Mouse (Mus musculus) neural tube, embryonic 15.5 days (tissue): Measurements from ENCODE around the gene Muc16. TPM values are rescaled to one million over a fixed set of nuclear protein-coding genes. Genes with fewer than 3 reads are reported as not detected.

Experiments used
- ATAC-seq: fragments of 200-750 bp; cut with Nextera tagmentation; 2 replicates; pipeline ENCODE4 v1.8.0; 2017; ENCODE audit warnings: mild to moderate bottlenecking, moderate TSS enrichment, moderate library complexity; ENCODE audit not compliant: low FRiP score
- H3K27ac ChIP-seq: fragments of 300-500 bp; sonication (generic); replicated peaks from 2 replicates; pipeline ENCODE4 v1.5.1; 2015; ENCODE audit warnings: mild to moderate bottlenecking, inconsistent platforms
- H3K27me3 ChIP-seq: fragments of 300-500 bp; sonication (generic); replicated peaks from 2 replicates; pipeline ENCODE4 v1.6.1; 2015; ENCODE audit warnings: inconsistent platforms
- H3K36me3 ChIP-seq: fragments of 300-500 bp; sonication (generic); 2 replicates; pipeline ENCODE4 v1.6.1; 2015; ENCODE audit warnings: inconsistent platforms
- H3K4me1 ChIP-seq: fragments of 300-500 bp; sonication (generic); 2 replicates; pipeline ENCODE4 v1.6.1; 2015; ENCODE audit warnings: inconsistent platforms
- H3K4me2 ChIP-seq: fragments of 300-500 bp; sonication (generic); 2 replicates; pipeline ENCODE4 v1.6.1; 2015; ENCODE audit warnings: inconsistent platforms, mild to moderate bottlenecking, moderate library complexity
- H3K4me3 ChIP-seq: fragments of 300-500 bp; sonication (generic); replicated peaks from 2 replicates; pipeline ENCODE4 v1.5.1; 2015; ENCODE audit warnings: mild to moderate bottlenecking, inconsistent platforms
- H3K9ac ChIP-seq: fragments of 300-500 bp; sonication (generic); replicated peaks from 2 replicates; pipeline ENCODE4 v1.6.1; 2015; ENCODE audit warnings: mild to moderate bottlenecking, inconsistent platforms
- H3K9me3 ChIP-seq: fragments of 300-500 bp; sonication (generic); replicated peaks from 2 replicates; pipeline ENCODE4 v1.6.1; 2016; ENCODE audit warnings: inconsistent platforms
- WGBS: fragments of 180-500 bp; shearing (Covaris S2); methylation state at CpG from one replicate; pipeline ENCODE4 v1.1.7; 2015; ENCODE audit warnings: mixed read lengths; 5-methylcytosine and 5-hydroxymethylcytosine counted together
- microRNA-seq: library from miRNA; unstranded; fragments of <30 nt; microRNA quantifications from one replicate; pipeline ENCODE4, GENCODE M21; 2017
- polyA plus RNA-seq: library from polyadenylated mRNA; unstranded; fragments of >200 nt; fragmentation: Nextera tagmentation; extraction: Ambion mirVana; gene quantifications from 2 replicates; pipeline ENCODE4 v1.2.1, GENCODE M21; 2015

Gene Muc16
- polyA plus RNA-seq, 1 experiment from 2014 or later: 0.09 TPM

DNA sequence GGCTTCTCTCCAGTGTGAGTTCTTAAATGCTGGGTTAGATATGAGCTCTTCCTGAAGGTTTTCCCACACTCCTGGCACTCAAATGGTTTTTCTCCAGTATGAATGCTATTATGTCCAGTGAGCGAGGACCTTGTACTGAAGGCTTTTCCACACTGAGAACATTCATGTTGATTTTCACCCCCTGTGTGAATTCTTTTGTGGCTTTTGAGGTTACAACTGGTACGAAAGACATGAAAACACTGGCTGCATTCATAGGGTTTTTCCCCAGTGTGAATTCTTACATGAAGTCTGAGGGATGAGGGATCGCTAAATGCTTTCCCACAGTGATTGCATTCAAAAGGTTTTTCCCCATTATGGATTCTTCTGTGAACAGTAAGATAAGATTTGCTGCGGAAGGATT lies 217.8 kb downstream of the Muc16 start:
- Histone ChIP-seq H3K9ac (no peak overlapping the region), H3K4me1 (no peaks in the 10 kb centered on the region), H3K27me3 (no peaks in the 10 kb centered on the region), H3K4me2 (no peak overlapping the region), H3K36me3 (peaks cover 61% of the 10 kb centered on the region), H3K4me3 (no peak overlapping the region), H3K27ac (no peak overlapping the region), H3K9me3 (peaks cover 6% of the 10 kb centered on the region; the same call in 1 of the 2 replicates)
- ATAC-seq: no peak
- 84% methylated on average over 4 of the region's 4 CpGs for WGBS

Small RNAs within 50 kb of the gene (microRNA-seq; reads per million reads assigned to microRNA genes)
- not detected for gene Gm22854

Other genes starting within 250 kb of the Muc16 start
- not detected in 2 replicates for gene Mbd3l2, start 243.9 kb downstream of the Muc16 start, polyA plus RNA-seq
- 25.1 and 31.5 TPM in 2 replicates for gene Zfp558, start 196.3 kb downstream of the Muc16 start, polyA plus RNA-seq
- not detected in 2 replicates for gene Mbd3l1, start 196.2 kb downstream of the Muc16 start, polyA plus RNA-seq
- gene Olfr24, start 89.5 kb upstream of the Muc16 start, polyA plus RNA-seq: not detected in 2 replicates
- not detected in 2 replicates for gene Olfr828, start 145.0 kb upstream of the Muc16 start, polyA plus RNA-seq
- not detected in 2 replicates for gene Olfr829, start 180.4 kb upstream of the Muc16 start, polyA plus RNA-seq
- gene Olfr830, start 200.2 kb upstream of the Muc16 start, polyA plus RNA-seq: not detected in 2 replicates